Mouse (Mus musculus) heart, embryonic 14.5 days (tissue): Measurements from ENCODE around the gene Chml. TPM values are rescaled to one million over a fixed set of nuclear protein-coding genes. Genes with fewer than 3 reads are reported as not detected.

Source experiments
- ATAC-seq: fragments of 200-750 bp; cut with Nextera tagmentation; 2 replicates; pipeline ENCODE4 v1.8.0; 2017; ENCODE audit warnings: low read depth, moderate TSS enrichment; ENCODE audit not compliant: insufficient number of reproducible peaks, insufficient read depth, low FRiP score
- H3K27ac ChIP-seq, 2 experiments: fragments of 200-500 bp in 1 of 2; fragments of 300-500 bp in 1 of 2; sonication (generic) in 1 of 2; replicated peaks in 1 of 2; 2 replicates each; pipeline ENCODE4 v1.5.1; 2012 to 2014; ENCODE audit warnings: low read depth in 2 of 2, low read length in 2 of 2, control low read depth in 1 of 2, mild to moderate bottlenecking in 1 of 2, mixed read lengths in 1 of 2; ENCODE audit not compliant: control insufficient read depth in 1 of 2, insufficient read depth in 1 of 2
- H3K27me3 ChIP-seq: fragments of 300-500 bp; sonication (generic); 2 replicates; pipeline ENCODE4 v1.6.1; 2014; ENCODE audit warnings: mild to moderate bottlenecking, low read length, control low read depth; ENCODE audit not compliant: control insufficient read depth, insufficient read depth
- H3K36me3 ChIP-seq: fragments of 300-500 bp; sonication (generic); 2 replicates; pipeline ENCODE4 v1.6.1; 2014; ENCODE audit warnings: mild to moderate bottlenecking, control low read depth, low read length, mixed read lengths; ENCODE audit not compliant: control insufficient read depth, insufficient read depth
- H3K4me1 ChIP-seq, 2 experiments: fragments of 200-500 bp in 1 of 2; fragments of 300-500 bp in 1 of 2; sonication (generic) in 1 of 2; 2 replicates each; pipeline ENCODE4 v1.6.1; 2012 to 2014; ENCODE audit warnings: low read length in 2 of 2, control low read depth in 1 of 2, mixed read lengths in 1 of 2; ENCODE audit not compliant: control insufficient read depth in 2 of 2, insufficient read depth in 2 of 2
- H3K4me2 ChIP-seq: fragments of 300-500 bp; sonication (generic); 2 replicates; pipeline ENCODE4 v1.6.1; 2014; ENCODE audit warnings: mild to moderate bottlenecking, low read length
- H3K4me3 ChIP-seq, 2 experiments: fragments of 200-500 bp in 1 of 2; fragments of 300-500 bp in 1 of 2; sonication (generic) in 1 of 2; 2 replicates each; pipeline ENCODE4 v1.5.1; 2012 to 2014; ENCODE audit warnings: low read length in 2 of 2, mild to moderate bottlenecking in 2 of 2, control low read depth in 1 of 2, low read depth in 1 of 2, moderate library complexity in 1 of 2; ENCODE audit not compliant: control insufficient read depth in 1 of 2, insufficient read depth in 1 of 2
- H3K9ac ChIP-seq: fragments of 300-500 bp; sonication (generic); 2 replicates; pipeline ENCODE4 v1.6.1; 2014; ENCODE audit warnings: mild to moderate bottlenecking, low read length
- H3K9me3 ChIP-seq: fragments of 300-500 bp; sonication (generic); 2 replicates; pipeline ENCODE4 v1.6.1; 2016; ENCODE audit warnings: low read length, control low read depth; ENCODE audit not compliant: control insufficient read depth
- WGBS: fragments of 180-500 bp; shearing (Covaris S2); extraction: QIAGEN DNeasy Blood & Tissue Kit; methylation state at CpG from one replicate; pipeline ENCODE4 v1.1.7; 2014; 5-methylcytosine and 5-hydroxymethylcytosine counted together
- polyA plus RNA-seq: library from polyadenylated mRNA; unstranded; fragments of >200 nt; fragmentation: Nextera tagmentation; extraction: Ambion mirVana; gene quantifications from 2 replicates; pipeline ENCODE4 v1.2.1, GENCODE M21; 2014

The Chml gene
- polyA plus RNA-seq, 1 experiment from 2014 or later: 6.9 TPM

GRCm38 (mm10) chr1:175659900-175660299 lies 32.8 kb downstream of the Chml start:
- H3K27me3 ChIP-seq: no peaks in the 10 kb centered on the region
- WGBS: 89% methylated on average over 4 of the region's 4 CpGs
- H3K9ac ChIP-seq: no peak overlapping the region
- H3K36me3 ChIP-seq: peaks cover 14% of the 10 kb centered on the region
- no peak overlapping the region for H3K4me3 ChIP-seq
- H3K9me3 ChIP-seq: no peaks in the 10 kb centered on the region
- no peaks in the 10 kb centered on the region for H3K4me1 ChIP-seq
- no peak overlapping the region for H3K4me2 ChIP-seq
- H3K27ac ChIP-seq: no peak overlapping the region
- ATAC-seq: no peak

GRCm38 (mm10) chr1:175648615-175649014 lies 44.1 kb downstream of the Chml start:
- H3K36me3 ChIP-seq: no peaks in the 10 kb centered on the region
- no peaks in the 10 kb centered on the region for H3K4me1 ChIP-seq
- WGBS: 85% methylated on average over 4 of the region's 4 CpGs

GRCm38 (mm10) chr1:175646952-175647351 lies 45.7 kb downstream of the Chml start:
- WGBS: 69% methylated on average over 9 of the region's 9 CpGs
- Histone ChIP-seq H3K9ac (no peak overlapping the region), H3K9me3 (no peaks in the 10 kb centered on the region), H3K36me3 (no peaks in the 10 kb centered on the region), H3K27me3 (no peaks in the 10 kb centered on the region), H3K4me2 (no peak overlapping the region), H3K4me1 (no peaks in the 10 kb centered on the region), H3K27ac (no peak overlapping the region), H3K4me3 (no peak overlapping the region)
- no peak for ATAC-seq

More at GRCm38 (mm10) chr1:175648615-175649014, 44.1 kb downstream of the Chml start:
- Histone ChIP-seq H3K9me3 (no peaks in the 10 kb centered on the region), H3K4me3 (no peak overlapping the region), H3K27me3 (no peaks in the 10 kb centered on the region), H3K4me2 (no peak overlapping the region), H3K27ac (no peak overlapping the region), H3K9ac (no peak overlapping the region)
- ATAC-seq: no peak

GRCm38 (mm10) chr1:175643496-175644265 lies 49.0 kb downstream of the Chml start:
- H3K4me1 ChIP-seq: no peaks in the 10 kb centered on the region
- H3K9ac ChIP-seq: no peak overlapping the region
- H3K4me3 ChIP-seq: no peak overlapping the region
- H3K36me3 ChIP-seq: no peaks in the 10 kb centered on the region
- no peak overlapping the region for H3K27ac ChIP-seq
- H3K27me3 ChIP-seq: no peaks in the 10 kb centered on the region
- ATAC-seq: no peak
- 57% methylated on average over 5 of the region's 5 CpGs for WGBS
- H3K9me3 ChIP-seq: no peaks in the 10 kb centered on the region
- no peak overlapping the region for H3K4me2 ChIP-seq

- Histone ChIP-seq H3K9me3 (no peaks in the 10 kb centered on the region), H3K4me2 (no peak overlapping the region), H3K9ac (no peak overlapping the region), H3K36me3 (no peaks in the 10 kb centered on the region), H3K27me3 (no peaks in the 10 kb centered on the region), H3K4me3 (no peak overlapping the region), H3K27ac (no peak overlapping the region), H3K4me1 (no peaks in the 10 kb centered on the region)
- WGBS: 74% methylated on average over 6 of the region's 6 CpGs
- no peak for ATAC-seq
Observed at GRCm38 (mm10) chr1:175640435-175641150, 52.1 kb downstream of the Chml start.

GRCm38 (mm10) chr1:175639072-175639471 lies 53.6 kb downstream of the Chml start:
- Histone ChIP-seq H3K4me3 (no peak overlapping the region), H3K9me3 (no peaks in the 10 kb centered on the region), H3K27ac (no peak overlapping the region), H3K27me3 (no peaks in the 10 kb centered on the region), H3K4me2 (no peak overlapping the region), H3K9ac (no peak overlapping the region), H3K4me1 (no peaks in the 10 kb centered on the region), H3K36me3 (no peaks in the 10 kb centered on the region)
- ATAC-seq: no peak
- WGBS: 84% methylated on average over 7 of the region's 7 CpGs

GRCm38 (mm10) chr1:175637677-175638076 lies 55.0 kb downstream of the Chml start:
- no peak overlapping the region for H3K27ac ChIP-seq
- H3K4me1 ChIP-seq: no peaks in the 10 kb centered on the region
- H3K27me3 ChIP-seq: no peaks in the 10 kb centered on the region
- H3K9ac ChIP-seq: no peak overlapping the region
- no peak overlapping the region for H3K4me3 ChIP-seq
- H3K36me3 ChIP-seq: no peaks in the 10 kb centered on the region
- ATAC-seq: no peak
- no peak overlapping the region for H3K4me2 ChIP-seq
- 72% methylated on average over 7 of the region's 7 CpGs for WGBS
- H3K9me3 ChIP-seq: no peaks in the 10 kb centered on the region
